Mouse (Mus musculus) cerebellum, postnatal 10 days (tissue): ENCODE data around the gene Atxn7l1.

ENCODE experiments used
- DNase-seq, 2 experiments: peaks; one replicate each; pipeline ENCODE4 v3.0.0; 2021; ENCODE audit warnings: mixed read lengths in 2 of 2

Gene Atxn7l1

GRCm38 (mm10) chr12:33235771-33236323 is 88.4 kb downstream of the Atxn7l1 start:
- DNase-seq = peak; percentile 66 to 70

- DNase-seq = peak; percentile 24 to 34
Observed at GRCm38 (mm10) chr12:33236344-33237049, 89.0 kb downstream of the Atxn7l1 start.

- peak; percentile 28 to 37 for DNase-seq
Observed at GRCm38 (mm10) chr12:33237108-33237507, 89.6 kb downstream of the Atxn7l1 start.

GRCm38 (mm10) chr12:33242679-33243078 is 95.2 kb downstream of the Atxn7l1 start:
- DNase-seq = no peak

- DNase-seq = no peak
Observed at GRCm38 (mm10) chr12:33244132-33244875, 96.8 kb downstream of the Atxn7l1 start.

DNA sequence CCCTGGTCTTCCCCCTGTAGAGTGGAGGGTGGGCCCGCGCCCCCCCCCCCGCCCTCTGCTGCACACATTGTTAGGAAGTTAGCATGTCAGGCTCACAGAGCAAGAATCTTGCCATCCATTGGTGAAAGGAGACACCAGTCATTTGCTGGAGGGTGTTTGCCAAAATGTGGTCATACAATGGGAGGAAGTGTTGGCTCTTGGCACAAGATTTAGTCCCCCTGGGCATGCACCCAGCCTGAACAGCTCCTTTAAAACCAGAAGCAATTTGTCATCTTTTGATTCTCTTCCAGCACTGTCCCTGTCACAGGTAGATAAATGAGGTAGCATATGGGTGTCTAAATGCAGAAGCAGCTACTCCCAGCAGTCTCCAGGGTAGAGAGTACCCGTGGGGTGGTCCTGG is 98.0 kb downstream of the Atxn7l1 start:
- peak; percentile 57 to 58 for DNase-seq

DNA sequence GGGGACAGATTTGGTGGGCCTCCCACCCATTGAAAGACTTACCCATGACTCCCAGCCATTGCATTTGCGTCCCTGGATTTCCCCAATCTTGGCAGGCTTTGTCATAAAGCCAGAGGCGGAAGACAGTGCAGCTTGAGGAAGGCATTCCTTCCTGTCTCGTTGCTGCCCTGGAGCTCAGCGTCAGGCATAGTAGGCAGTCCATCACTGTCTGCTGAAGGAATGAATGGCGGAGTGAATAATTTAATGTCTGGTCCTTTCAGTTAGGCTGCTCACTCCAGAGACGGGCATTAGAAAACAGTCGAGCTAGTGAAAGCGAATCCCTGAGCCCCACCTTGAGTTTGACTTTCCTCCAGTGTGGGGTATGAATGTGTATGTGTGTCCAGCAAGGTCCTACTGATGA is 99.4 kb downstream of the Atxn7l1 start:
- no peak for DNase-seq

DNA sequence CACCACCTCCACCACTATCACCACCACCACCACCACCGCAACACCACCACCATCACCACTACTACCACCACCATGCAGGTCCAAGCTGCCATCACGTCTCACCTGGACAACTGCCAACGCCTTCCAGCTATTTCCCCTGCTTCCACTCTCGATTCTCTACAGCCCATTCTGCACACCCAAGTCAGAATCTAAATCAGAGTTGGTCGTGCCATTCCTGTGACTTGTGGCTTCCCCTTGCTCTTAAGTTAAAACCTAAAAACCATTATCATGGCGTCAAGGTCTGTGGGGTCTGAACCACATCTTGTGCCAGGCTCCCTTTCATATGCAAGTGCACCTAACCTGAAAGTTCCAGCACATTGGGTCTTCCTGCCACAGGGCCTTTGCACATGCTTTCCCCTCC is 102.7 kb downstream of the Atxn7l1 start:
- no peak for DNase-seq

- DNase-seq = no peak
Observed at GRCm38 (mm10) chr12:33251399-33251798, 103.9 kb downstream of the Atxn7l1 start.

- no peak for DNase-seq
Observed at GRCm38 (mm10) chr12:33252621-33253020, 105.1 kb downstream of the Atxn7l1 start.

DNA sequence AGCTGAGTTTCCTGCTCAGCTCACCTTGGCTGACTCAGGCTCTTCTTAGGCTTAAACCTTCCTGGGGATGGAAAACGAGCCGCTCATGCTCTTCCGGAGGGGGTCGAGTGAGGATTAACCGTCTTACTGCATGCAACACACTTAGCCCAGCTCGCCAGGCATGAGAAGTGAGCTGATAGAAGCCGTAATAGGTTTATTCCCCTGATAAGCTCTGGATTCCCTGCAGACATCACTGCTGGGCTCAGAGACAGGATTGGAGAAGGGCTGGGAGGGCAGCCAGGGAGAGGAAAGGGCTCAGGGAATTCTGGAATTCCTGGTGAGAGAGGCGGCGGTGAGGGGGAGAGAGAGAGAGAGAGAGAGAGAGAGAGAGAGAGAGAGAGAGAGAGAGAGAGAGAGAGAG is 105.7 kb downstream of the Atxn7l1 start:
- DNase-seq = no peak

DNA sequence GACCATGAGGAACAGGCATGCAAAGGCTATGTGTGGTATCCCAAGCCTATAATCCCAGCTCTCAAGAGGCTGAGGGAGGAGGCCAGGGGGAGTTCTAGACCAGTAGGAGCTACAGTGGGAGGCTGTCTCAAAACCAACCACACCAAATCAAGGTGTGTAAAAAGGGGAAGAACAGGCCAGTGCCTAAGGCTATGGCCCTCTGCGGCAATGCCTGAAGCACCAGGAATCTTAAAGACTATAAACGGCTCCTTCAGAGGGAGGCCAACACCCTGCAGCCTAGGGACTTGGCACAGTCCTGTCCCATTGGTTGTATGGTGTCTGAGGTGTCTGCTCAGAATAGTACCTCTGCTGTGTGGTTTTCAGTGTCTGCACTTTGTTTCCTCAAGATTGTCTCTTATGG is 107.8 kb downstream of the Atxn7l1 start:
- no peak for DNase-seq

DNA sequence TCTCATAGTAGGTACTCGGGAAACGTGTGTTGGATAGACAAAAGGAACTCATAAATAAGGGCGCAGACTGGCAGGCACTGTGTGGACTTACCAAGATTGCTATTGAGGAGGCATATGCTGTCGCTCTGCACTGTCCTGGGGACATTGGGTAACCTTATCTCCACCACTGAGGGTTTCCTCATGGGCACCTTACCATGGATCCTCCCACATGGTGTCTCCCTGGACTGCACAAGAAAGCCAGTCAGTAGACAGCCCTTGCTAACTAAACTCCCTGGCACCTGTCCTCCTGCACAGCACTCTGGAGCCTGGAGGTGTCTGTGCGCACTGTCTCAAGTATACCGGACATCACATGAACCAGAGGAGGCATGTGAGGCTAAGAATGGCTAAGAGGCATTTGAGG is 108.9 kb downstream of the Atxn7l1 start:
- no peak for DNase-seq

DNA sequence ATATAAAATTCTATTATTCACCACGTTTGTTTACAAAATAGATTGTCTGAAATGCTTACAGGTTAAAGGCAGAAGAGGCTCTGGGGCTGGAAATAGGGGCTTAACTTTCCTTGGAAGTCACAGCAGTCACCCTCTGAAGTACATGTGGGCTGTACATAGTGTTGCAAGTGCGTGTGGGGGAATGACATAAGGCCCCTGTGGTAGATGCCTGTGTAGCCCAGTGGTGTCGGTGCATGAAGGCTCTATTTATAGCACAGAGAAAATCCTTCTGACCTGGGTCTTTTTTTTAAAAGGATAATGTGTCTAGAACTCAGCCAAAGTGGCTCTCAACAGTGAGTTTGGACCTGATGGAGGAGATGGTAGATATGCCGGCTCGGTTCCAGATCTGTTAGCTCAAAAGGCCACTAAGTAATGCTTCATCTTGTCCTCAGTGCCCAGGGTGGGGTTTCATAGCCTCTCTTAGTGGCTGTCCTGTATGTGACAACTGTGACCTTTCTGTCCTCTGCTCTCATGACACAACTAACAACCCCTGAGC is 111.6 kb downstream of the Atxn7l1 start:
- no peak for DNase-seq

DNA sequence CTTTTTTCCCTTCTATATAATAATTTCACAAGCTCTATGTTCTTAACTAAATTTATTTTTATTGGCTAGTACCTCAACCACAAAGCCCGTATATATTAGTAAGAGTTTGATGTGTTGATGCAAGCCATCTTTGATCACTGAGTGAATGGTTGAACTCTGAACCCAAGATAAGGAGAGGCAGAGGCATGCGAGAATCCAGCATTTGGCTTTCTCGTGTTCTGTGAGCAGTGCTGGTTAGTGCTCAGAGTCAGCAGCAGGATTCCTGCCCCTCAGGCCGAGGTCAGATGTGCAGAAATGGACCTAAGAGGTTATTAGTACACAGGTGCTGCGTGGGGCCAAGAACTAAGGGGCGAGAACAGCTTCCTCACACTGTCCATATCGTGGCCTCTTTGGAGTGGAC is 113.1 kb downstream of the Atxn7l1 start:
- no peak for DNase-seq

GRCm38 (mm10) chr12:33265877-33266276 is 118.4 kb downstream of the Atxn7l1 start:
- DNase-seq = no peak

GRCm38 (mm10) chr12:33267965-33268364 is 120.5 kb downstream of the Atxn7l1 start:
- DNase-seq = peak; percentile 31 to 37

DNA sequence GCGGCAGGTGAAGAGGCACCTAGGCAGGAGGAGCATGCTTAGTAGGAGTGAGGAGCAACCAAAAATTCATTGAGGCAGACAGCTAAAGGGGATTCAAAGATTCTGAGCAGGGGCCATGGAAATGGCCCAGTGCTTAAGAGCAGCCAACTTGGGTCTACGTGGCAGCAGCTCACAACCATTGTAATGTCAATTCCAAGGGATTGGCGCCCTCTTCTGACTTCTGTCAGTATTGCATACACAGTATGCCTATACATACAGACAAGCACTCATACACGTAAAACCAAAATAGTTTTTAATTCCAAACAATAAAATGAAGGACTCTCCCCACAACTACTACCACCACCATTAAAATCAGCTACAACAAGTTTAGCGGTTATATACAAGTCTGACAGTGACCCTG is 122.2 kb downstream of the Atxn7l1 start:
- peak; percentile 77 to 84 for DNase-seq

GRCm38 (mm10) chr12:33271865-33272264 is 124.4 kb downstream of the Atxn7l1 start:
- no peak for DNase-seq

DNA sequence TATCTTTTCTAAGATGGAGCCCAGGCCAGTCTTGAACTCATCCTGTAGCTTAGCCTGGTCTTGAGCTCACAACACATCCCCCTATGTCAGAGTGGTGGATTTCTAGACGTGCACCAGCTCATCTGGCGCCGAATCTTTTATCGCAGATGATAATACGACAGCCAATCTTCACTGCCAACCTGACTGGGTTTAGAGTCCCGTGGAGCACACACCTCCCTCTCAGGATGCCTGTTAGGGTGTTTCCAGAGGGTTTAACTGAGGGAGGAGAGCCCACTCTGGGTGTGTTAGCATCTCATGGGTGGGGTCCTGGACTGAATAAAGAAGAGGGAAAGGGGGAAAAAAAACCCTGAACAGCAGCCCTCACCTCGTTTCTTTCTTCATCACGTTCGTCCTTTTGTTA is 124.9 kb downstream of the Atxn7l1 start:
- no peak for DNase-seq

DNA sequence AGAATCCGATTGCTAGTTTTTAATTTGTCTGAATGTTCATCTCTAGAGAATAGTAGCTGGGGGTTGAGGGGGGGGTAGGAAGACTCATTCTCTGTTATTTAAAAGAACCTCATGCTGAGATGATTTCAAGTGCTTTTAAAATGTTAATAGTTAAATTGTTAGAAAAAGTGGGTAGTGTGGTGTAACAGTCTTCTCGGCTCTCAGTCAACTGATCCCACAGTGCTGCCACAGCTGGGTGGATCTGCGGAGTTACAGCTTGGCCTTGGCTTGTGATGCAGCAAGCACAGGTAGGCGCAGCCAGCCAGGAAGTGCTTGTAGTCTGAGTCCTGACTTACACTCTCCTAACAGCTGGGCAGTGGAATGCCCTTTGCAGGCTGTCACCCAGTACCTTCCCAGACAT is 125.7 kb downstream of the Atxn7l1 start:
- no peak for DNase-seq

- no peak for DNase-seq
Observed at GRCm38 (mm10) chr12:33273668-33274067, 126.2 kb downstream of the Atxn7l1 start.

GRCm38 (mm10) chr12:33276028-33276427 is 128.5 kb downstream of the Atxn7l1 start:
- peak; percentile 53 to 62 for DNase-seq

DNA sequence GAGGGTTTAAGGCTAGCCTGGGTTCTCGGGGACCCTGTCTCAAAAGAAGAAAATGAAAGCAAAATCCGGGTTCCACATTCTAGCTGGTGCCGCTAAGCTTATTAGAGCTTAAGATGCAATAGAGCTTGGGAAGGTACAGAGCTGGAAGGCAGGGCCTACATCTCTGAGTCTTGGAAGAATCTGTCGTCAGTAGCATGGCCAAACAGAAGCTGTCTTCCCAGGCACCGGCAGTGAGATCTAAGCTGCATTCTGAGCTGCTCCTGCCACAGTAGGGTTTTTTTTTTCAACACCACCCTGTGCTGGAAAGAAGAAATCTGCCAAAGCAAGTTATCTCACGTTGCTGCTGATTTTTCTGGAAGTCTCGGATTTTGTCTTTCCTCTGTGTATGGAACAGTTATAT is 129.9 kb downstream of the Atxn7l1 start:
- no peak for DNase-seq
